Mouse (Mus musculus) G1E (cell line): ENCODE results near the gene Syt8.

Source experiments
- CTCF ChIP-seq: IDR thresholded peaks from 2 replicates; pipeline ENCODE4 v1.5.1; 2012; ENCODE audit warnings: low read depth, low read length, inconsistent platforms, mixed read lengths
- GATA1 ChIP-seq: IDR thresholded peaks from 2 replicates; pipeline ENCODE4 v1.6.1; 2012; ENCODE audit warnings: borderline replicate concordance, low read length, inconsistent platforms, mixed read lengths
- GATA2 ChIP-seq: IDR thresholded peaks from 2 replicates; pipeline ENCODE4 v1.6.1; 2012; ENCODE audit warnings: low read depth, low read length, inconsistent platforms, borderline replicate concordance
- POLR2AphosphoS5 ChIP-seq: IDR thresholded peaks from 2 replicates; pipeline ENCODE4 v1.6.1; 2012; ENCODE audit warnings: low read depth, low read length, inconsistent platforms; ENCODE audit not compliant: insufficient replicate concordance

DNA sequence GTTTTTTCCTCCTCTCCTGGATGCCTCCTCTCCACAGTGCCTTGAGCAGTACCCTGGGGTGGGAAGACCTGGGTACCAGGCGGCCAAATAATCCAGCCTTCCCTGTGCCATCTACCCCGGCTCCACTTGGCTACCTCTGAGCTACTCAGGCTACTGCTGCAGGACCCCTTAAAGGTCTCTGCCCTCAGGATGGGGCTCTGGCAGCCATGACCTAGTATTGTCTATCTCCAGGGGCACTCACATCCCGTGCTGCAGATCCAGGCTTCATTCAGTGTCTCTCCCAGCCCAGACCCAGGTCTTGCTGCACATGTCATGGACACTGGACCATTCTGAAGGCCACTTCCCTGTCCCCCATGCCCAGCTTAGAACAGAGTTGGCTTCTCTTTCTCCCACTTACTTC is 45.2 kb downstream of the Syt8 start:
- no peak for TF ChIP-seq CTCF
- no peak for TF ChIP-seq GATA1
- no peak for TF ChIP-seq GATA2
- TF ChIP-seq POLR2AphosphoS5 = no peak
